Mouse (Mus musculus) urinary bladder, postnatal 25 days (tissue): Measurements from ENCODE around the gene Col9a1.

ENCODE experiments used
- DNase-seq: peaks from one replicate; pipeline ENCODE4 v3.0.0; 2022; ENCODE audit warnings: low spot score

Gene Col9a1

GRCm38 (mm10) chr1:24222231-24222630 is 44.8 kb downstream of the Col9a1 start:
- no peak for DNase-seq

DNA sequence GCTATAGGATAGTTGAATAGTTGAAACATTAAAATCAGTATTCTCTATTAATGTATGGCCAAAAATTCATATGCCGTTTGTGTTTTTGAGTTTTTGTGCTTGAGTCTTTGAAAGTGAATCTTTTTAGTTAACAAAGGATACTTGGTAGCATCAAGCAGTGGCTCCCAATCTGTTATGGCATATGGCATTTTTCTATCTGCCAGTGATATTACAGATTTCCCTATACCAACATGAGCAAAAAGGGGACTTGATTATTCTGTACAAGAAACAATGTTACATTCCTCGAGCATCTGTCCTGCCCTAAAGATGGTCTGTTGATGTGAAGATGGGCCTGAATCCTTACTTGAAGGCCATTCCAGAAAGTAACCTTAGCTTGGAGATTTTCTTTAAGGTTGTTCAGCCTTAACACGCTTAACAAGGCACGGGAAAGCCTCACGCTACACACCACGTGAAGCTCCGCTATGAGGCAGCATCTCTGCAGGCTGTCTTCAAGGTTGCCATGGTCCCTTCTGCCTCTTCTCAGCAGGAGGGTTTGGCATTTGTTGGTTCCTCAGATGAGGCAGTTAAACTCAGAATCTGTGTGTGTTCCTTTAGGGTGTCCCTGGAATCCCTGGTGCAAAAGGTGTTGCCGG is 45.7 kb downstream of the Col9a1 start:
- DNase-seq: no peak

DNA sequence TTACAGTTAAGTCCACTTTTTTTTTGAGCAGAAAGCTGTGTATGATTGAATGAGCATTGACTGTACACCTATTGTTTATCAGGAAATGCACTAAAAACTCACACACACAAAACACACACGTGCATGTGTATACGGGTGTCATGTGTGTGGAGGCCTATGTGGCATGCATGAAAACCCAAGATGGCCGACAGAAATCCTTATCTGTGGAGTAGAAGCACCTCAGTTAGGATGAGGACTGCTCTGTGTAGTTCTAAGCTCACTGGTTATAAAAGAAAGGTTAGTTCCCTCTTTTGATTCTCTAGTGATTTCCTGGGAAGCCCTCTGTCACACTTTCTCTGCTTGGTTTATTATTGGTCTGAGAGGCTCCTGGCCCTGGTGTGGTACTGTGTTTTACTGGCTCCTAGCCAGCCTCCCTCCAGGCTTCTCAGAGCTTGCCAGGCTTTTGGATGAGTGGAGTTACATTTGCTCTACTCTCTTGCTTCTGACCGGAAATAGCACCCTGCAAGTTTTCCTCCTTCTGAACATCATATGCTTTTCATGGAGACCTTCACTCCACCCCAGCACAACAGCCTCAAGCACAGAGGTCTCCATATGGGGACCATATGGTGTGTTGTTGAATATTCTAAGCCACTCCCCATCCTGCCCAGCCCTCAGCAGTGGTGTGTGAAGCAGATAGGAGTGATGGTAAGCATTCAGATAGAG is 48.6 kb downstream of the Col9a1 start:
- DNase-seq: no peak

GRCm38 (mm10) chr1:24226941-24227711 is 49.7 kb downstream of the Col9a1 start:
- no peak for DNase-seq

DNA sequence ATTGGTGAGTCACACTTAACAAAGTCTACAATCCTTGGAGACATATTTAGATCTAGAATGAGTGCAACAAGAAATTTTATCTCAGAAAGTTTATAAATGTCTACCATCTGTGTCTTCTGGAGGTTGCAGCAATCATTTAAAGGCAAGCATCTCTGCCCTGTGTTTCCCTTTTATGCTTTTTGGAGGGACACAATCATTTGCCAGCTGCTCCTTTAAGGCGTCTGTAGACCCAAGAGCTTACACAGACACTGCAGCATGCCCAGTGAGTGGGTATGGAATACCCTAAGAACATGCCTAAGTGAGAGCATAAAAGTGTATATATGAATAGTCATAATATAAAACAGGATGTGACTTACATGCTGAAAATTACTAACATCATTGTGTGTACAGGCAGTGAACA is 52.1 kb downstream of the Col9a1 start:
- no peak for DNase-seq

- DNase-seq: no peak
These were observed 53.0 kb downstream of the Col9a1 start for GRCm38 (mm10) chr1:24230428-24230827.

- no peak for DNase-seq
These were observed 54.3 kb downstream of the Col9a1 start for GRCm38 (mm10) chr1:24231504-24232270.

DNA sequence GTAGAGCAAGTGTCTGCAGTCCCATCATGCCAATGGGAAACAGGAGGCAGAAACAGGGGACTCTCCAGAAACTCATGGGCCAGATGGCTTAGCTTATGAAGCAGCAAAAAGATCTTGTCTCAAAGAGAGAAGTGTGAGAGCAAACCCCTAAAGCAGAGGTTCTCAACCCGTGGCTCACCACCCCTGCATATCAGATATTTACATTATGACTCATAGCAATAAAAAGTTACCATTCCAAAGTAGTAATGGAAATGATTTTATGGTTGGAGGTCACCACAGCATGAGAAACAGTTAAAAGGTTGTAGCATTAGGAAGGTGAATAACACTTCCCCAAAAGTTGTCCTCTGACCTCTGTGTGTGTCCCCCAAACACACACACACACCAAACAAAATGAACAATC is 58.9 kb downstream of the Col9a1 start:
- no peak for DNase-seq

- DNase-seq: no peak
These were observed 62.8 kb downstream of the Col9a1 start for GRCm38 (mm10) chr1:24240039-24240691.

- DNase-seq: no peak
These were observed 67.5 kb downstream of the Col9a1 start for GRCm38 (mm10) chr1:24244931-24245330.

GRCm38 (mm10) chr1:24245700-24246375 is 68.4 kb downstream of the Col9a1 start:
- no peak for DNase-seq

DNA sequence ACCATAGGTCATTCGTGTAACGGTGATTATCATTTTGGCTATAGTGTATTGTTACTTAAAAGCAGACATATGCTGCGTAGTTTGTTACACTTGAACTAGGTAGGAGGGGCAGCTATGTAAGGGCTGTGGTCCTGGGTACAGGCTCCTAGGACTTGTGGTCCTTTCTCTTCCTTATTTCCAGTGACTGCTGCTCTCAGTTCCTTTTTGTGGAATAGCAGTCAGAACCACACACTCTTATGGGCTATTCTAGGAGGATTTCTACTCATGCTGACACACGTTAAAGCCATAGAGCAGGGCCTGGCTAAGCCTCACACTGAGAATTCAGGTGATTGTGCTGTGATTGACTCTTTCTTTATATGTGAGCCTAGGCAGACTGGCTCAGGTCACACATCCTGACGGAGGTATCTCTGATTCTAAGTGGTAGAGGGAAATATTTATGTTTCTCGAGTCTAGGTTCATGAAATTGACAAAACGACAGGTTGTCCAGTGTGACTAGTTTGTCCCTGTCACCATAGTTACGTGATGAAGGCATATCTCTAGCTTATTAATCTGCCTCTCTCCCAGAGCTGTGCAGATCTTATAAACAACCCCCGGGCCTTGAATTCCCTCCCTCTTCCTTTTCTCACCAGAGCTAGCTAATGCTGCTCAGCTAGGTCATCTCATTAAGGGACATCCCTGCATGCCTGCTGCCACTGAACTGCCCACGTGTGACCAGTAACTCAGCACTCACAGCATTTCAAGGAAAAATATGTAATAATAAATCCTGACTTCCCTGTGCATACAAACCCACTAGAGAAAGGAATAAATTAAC is 71.1 kb downstream of the Col9a1 start:
- no peak for DNase-seq

- no peak for DNase-seq
These were observed 71.8 kb downstream of the Col9a1 start for GRCm38 (mm10) chr1:24249105-24249664.

DNA sequence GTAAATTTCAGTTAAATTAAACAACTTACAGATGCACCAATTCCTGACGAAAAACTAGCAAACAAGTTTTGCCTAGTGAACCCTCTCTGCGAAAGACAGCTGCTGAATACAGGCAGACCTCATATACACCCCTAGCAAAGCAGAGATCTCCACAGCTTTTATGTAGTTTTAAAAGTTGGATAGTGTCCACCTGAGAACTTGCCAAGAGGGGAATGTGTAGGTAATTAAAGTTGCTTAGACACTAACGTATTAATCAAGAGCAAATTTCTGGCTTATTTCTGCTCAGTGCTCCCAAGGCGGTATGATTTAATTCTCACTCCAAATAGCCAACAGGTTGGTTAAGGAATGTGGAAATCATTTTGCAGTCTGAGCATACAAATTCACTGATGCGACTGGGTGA is 80.6 kb downstream of the Col9a1 start:
- no peak for DNase-seq

GRCm38 (mm10) chr1:24259419-24259818 is 82.0 kb downstream of the Col9a1 start:
- DNase-seq: no peak

GRCm38 (mm10) chr1:24261181-24261580 is 83.8 kb downstream of the Col9a1 start:
- DNase-seq: no peak

DNA sequence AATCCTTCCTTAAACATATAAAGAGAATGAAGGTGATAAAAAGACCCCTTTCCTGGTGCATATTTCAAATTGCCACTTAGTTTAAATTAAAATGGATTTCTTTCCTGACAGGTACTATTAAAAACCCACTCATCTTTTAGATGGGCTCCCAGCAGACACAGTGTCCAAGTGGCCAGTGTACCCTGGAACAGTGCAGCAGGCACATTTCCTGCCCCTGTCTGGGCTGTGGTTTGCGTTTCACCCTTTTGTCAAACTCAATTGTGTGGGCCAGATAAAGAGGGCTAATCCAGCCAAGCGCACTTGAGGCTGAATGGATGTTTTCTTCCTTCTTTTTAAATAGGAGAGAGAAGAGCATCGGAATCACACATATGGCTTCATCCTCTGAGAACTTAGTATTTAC is 89.6 kb downstream of the Col9a1 start:
- DNase-seq: no peak

- DNase-seq: no peak
These were observed 109.0 kb downstream of the Col9a1 start for GRCm38 (mm10) chr1:24286360-24286759.

- DNase-seq: no peak
These were observed 115.1 kb downstream of the Col9a1 start for GRCm38 (mm10) chr1:24292515-24292914.
